Comparison of ENCODE assay signal across 26 mouse cellular contexts in the genomic region with DNA sequence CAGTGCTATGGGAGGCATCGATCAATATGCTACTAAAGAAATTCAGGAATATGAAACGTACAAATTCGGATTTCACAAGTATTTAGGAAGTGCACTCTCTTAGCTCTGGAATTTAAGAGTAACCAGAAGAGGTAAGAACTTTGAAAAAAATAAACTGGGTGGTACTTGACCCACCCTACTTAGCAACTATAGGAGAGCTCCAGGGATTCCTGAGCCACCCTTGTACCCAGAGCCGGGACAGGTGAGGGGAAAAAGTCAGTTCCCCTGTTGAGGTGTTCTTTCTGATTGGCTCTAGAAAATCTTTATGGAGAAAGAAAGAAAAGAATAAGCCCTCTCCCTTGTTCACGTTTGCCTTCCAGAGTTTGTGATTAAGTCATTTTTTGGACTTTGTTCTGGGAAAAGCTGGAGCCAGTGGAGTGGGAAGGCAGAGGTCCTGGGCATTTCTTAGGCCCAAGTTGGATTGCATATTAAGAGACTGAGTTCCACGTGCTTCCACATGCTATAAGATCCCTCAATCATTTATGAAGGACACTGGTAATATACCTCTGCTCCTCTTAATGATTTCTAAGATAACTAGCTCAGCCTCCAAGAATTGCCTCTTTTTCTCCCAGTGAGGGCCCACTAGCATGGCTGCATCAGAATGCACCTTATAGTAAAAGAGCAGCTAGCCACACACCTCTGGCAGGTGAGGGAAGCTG.
DNase-seq lines count a peak whose midpoint lies in the region; ATAC-seq and TF ChIP-seq lines count a peak whose summit lies in the region.
"Had no signal": no experiment of that assay in that cellular context is flagged by ENCODE, and none has a peak within 500 bp of the region (broad histone marks: within the 10 kb centered on the region; RNA-seq: fewer than 3 reads in every experiment).

No protein-coding gene starts in this region.

- WGBS in heart, adult 2 months: 87% methylated on average over 6 of the region's 6 CpGs
- WGBS in liver, adult 2 months: 74% methylated on average over 6 of the region's 6 CpGs
- WGBS in liver, embryonic 11.5 days: 79% methylated on average over 6 of the region's 6 CpGs
- WGBS in kidney, embryonic 16.5 days: 82% methylated on average over 6 of the region's 6 CpGs

- ATAC-seq in liver, embryonic 11.5 days (replicated peaks; ENCODE audit: low FRiP score): no peak
- ATAC-seq in kidney, embryonic 16.5 days (ENCODE audit: low FRiP score, low TSS enrichment): peak; percentile 85
- ATAC-seq: activated CD4-positive, CD25-positive, alpha-beta regulatory T cell, adult 4 months; forebrain, embryonic 13.5 days; forebrain, embryonic 16.5 days had no signal

- intact Hi-C loops in heart, adult 2 months (cut with DNase I): no loop called here

- H3K9ac ChIP-seq in heart, adult 2 months (ENCODE audit: low read depth, low read length): no peak overlapping the region
- no peak overlapping the region for H3K9ac ChIP-seq in liver, adult 2 months (ENCODE audit: low read depth, low read length)
- H3K9ac ChIP-seq in liver, embryonic 11.5 days (ENCODE audit: low read depth, low read length): no peak overlapping the region
- H3K9ac ChIP-seq in kidney, embryonic 16.5 days (replicated peaks; ENCODE audit: low read length): no peak overlapping the region
- H3K9ac ChIP-seq: forebrain, embryonic 13.5 days; heart, embryonic 12.5 days; heart, embryonic 15.5 days; hindbrain, embryonic 13.5 days had no signal

- no peak overlapping the region for H3K4me2 ChIP-seq in liver, embryonic 11.5 days
- no peak overlapping the region for H3K4me2 ChIP-seq in kidney, embryonic 16.5 days (replicated peaks; ENCODE audit: low read depth, low read length)
- H3K4me2 ChIP-seq: forebrain, embryonic 13.5 days; heart, embryonic 12.5 days; heart, embryonic 15.5 days; hindbrain, embryonic 13.5 days had no signal

- H3K79me2 ChIP-seq in heart, adult 2 months (replicated peaks; ENCODE audit: control insufficient read depth, insufficient read depth, low read length): no peaks in the 10 kb centered on the region
- no peaks in the 10 kb centered on the region for H3K79me2 ChIP-seq in liver, adult 2 months (ENCODE audit: control insufficient read depth, insufficient read depth, low read length)

- TF ChIP-seq POLR2A in heart, adult 2 months (IDR thresholded peaks at IDR 0.05; ENCODE audit: insufficient read depth, low read depth, low read length): no peak
- TF ChIP-seq POLR2A in liver, adult 2 months (IDR thresholded peaks at IDR 0.05; ENCODE audit: extremely low read depth, insufficient read depth, low read length): no peak

- no peaks in the 10 kb centered on the region for H3K27me3 ChIP-seq in heart, adult 2 months (ENCODE audit: control insufficient read depth, insufficient read depth, low read length)
- H3K27me3 ChIP-seq in liver, adult 2 months (ENCODE audit: control insufficient read depth, insufficient read depth, low read length): no peaks in the 10 kb centered on the region
- no peaks in the 10 kb centered on the region for H3K27me3 ChIP-seq in liver, embryonic 11.5 days (replicated peaks; ENCODE audit: control insufficient read depth, insufficient read depth, low read length)
- no peaks in the 10 kb centered on the region for H3K27me3 ChIP-seq in kidney, embryonic 16.5 days (ENCODE audit: insufficient read depth, low read length)
- H3K27me3 ChIP-seq: forebrain, embryonic 13.5 days; heart, embryonic 12.5 days; heart, embryonic 15.5 days; hindbrain, embryonic 13.5 days had no signal

- H3K36me3 ChIP-seq in heart, adult 2 months (ENCODE audit: control insufficient read depth, insufficient read depth, low read length): no peaks in the 10 kb centered on the region
- no peaks in the 10 kb centered on the region for H3K36me3 ChIP-seq in liver, adult 2 months (ENCODE audit: control insufficient read depth, insufficient read depth, low read length)
- no peaks in the 10 kb centered on the region for H3K36me3 ChIP-seq in liver, embryonic 11.5 days (ENCODE audit: control insufficient read depth, insufficient read depth, low read length)
- H3K36me3 ChIP-seq in kidney, embryonic 16.5 days (ENCODE audit: insufficient read depth, low read length): peaks cover 6% of the 10 kb centered on the region; the same call in 1 of the 2 replicates
- H3K36me3 ChIP-seq: forebrain, embryonic 10.5 days; heart, embryonic 15.5 days; hindbrain, embryonic 10.5 days; hindbrain, embryonic 13.5 days had no signal

- no peak for TF ChIP-seq EP300 in heart, adult 2 months (IDR thresholded peaks at IDR 0.05; ENCODE audit: insufficient read depth, low read depth, low read length)

- DNase-seq in heart, adult 11 months: peak; percentile 58
- no peak for DNase-seq in heart, adult 2 months
- DNase-seq in kidney, adult 8-10 months: peak; percentile 6 to 33
- DNase-seq in kidney, adult 18-20 months: no peak
- peak; percentile 32 for DNase-seq in liver, adult 2 months (ENCODE audit: extremely low read depth, low read depth, low spot score)
- no peak for DNase-seq in liver, embryonic 11.5 days (ENCODE audit: low spot score)
- no peak for DNase-seq in urinary bladder, postnatal 10 days (ENCODE audit: low spot score)
- DNase-seq: adrenal gland, adult 8-10 months; adrenal gland, postnatal 25 days; cerebellum, adult 11-12 months; cerebellum, adult 8-10 months; cerebellum, postnatal 10 days; cerebellum, postnatal 36 days; gastrocnemius, postnatal 10 days; gastrocnemius, postnatal 36 days; heart, postnatal 10 days; heart, postnatal 36 days had no signal

- no peak overlapping the region for H3K4me3 ChIP-seq in heart, adult 2 months
- no peak overlapping the region for H3K4me3 ChIP-seq in liver, adult 2 months (ENCODE audit: insufficient read depth, low read depth, low read length)
- H3K4me3 ChIP-seq in liver, embryonic 11.5 days (ENCODE audit: low read depth, low read length): no peak overlapping the region
- H3K4me3 ChIP-seq in kidney, embryonic 16.5 days (ENCODE audit: low read length): no peak overlapping the region
- H3K4me3 ChIP-seq: forebrain, embryonic 10.5 days; forebrain, embryonic 13.5 days; heart, embryonic 12.5 days; heart, embryonic 15.5 days; hindbrain, embryonic 10.5 days; hindbrain, embryonic 13.5 days had no signal

- no peak for TF ChIP-seq CTCF in heart, adult 2 months (IDR thresholded peaks at IDR 0.05)
- no peak for TF ChIP-seq CTCF in liver, adult 2 months (IDR thresholded peaks at IDR 0.05; ENCODE audit: low read depth, low read length)

- no peak overlapping the region for H3K27ac ChIP-seq in heart, adult 2 months
- no peak overlapping the region for H3K27ac ChIP-seq in liver, adult 2 months (replicated peaks; ENCODE audit: insufficient read depth, low read depth, low read length)
- no peak overlapping the region for H3K27ac ChIP-seq in liver, embryonic 11.5 days (ENCODE audit: low read depth, low read length)
- H3K27ac ChIP-seq in kidney, embryonic 16.5 days (ENCODE audit: low read length): peak overlapping the region; percentile 65
- H3K27ac ChIP-seq: forebrain, embryonic 10.5 days; forebrain, embryonic 13.5 days; heart, embryonic 15.5 days; hindbrain, embryonic 10.5 days; hindbrain, embryonic 13.5 days had no signal

- no peaks in the 10 kb centered on the region for H3K4me1 ChIP-seq in heart, adult 2 months (ENCODE audit: control insufficient read depth, insufficient read depth, low read length)
- no peaks in the 10 kb centered on the region for H3K4me1 ChIP-seq in liver, adult 2 months (ENCODE audit: control insufficient read depth, insufficient read depth, low read length)
- no peaks in the 10 kb centered on the region for H3K4me1 ChIP-seq in liver, embryonic 11.5 days (replicated peaks; ENCODE audit: control insufficient read depth, insufficient read depth, low read length)
- H3K4me1 ChIP-seq in kidney, embryonic 16.5 days (ENCODE audit: insufficient read depth, low read length): no peaks in the 10 kb centered on the region
- H3K4me1 ChIP-seq: heart, embryonic 12.5 days; heart, embryonic 15.5 days; hindbrain, embryonic 10.5 days had no signal

- H3K9me3 ChIP-seq in liver, embryonic 11.5 days (ENCODE audit: control insufficient read depth, low read length): no peaks in the 10 kb centered on the region
- no peaks in the 10 kb centered on the region for H3K9me3 ChIP-seq in kidney, embryonic 16.5 days (ENCODE audit: low read length)
- H3K9me3 ChIP-seq: forebrain, embryonic 10.5 days; forebrain, embryonic 13.5 days; heart, embryonic 12.5 days; heart, embryonic 15.5 days; hindbrain, embryonic 10.5 days; hindbrain, embryonic 13.5 days had no signal

Comparison
In these comparisons a context has a peak if more than half of its experiments do, and no peak if none do; other contexts are left out.
1. DNase-seq: peak in heart, adult 11 months (single experiment), kidney, adult 8-10 months (2 of 2) and liver, adult 2 months (single experiment); none in heart, adult 2 months (0 of 2), kidney, adult 18-20 months (single experiment), liver, embryonic 11.5 days (single experiment) and urinary bladder, postnatal 10 days (single experiment).